Mouse (Mus musculus): ENCODE measurements at regions not wholly inside any gene's neighbourhood (a gene's known extent, or its start where the extent isn't known, plus 50 kb on each side); places are given as distances from the start of the nearest gene placed in this dataset.

DNA sequence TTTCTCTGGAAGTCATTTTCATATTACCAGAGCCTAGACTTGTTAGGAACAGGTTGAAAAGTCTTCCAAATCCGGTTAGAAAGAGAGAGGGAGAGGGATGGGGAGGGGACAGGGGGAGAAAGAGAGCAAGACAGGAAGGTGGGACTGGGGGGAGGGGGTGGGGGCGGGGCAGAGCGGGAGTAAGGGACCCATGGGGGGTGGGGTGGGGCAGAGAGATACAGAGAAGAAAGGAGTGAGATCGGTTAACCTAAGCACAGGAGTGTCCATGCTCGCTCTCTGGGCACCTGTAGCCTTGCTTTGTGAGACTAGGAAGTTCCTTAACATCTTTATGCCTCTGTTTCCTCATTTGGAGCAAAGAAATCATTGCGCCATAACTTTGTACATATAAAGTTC, 56.8 kb upstream of the Foxo1 start:
- H3K27ac ChIP-seq (replicated peaks in 1 of 2; ENCODE audit: control insufficient read depth in 1 of 2, insufficient read depth in 1 of 2, low read depth in 2 of 2, low read length in 2 of 2), result no peak overlapping the region
- no peaks in the 10 kb centered on the region for H3K36me3 ChIP-seq (ENCODE audit: control insufficient read depth, insufficient read depth, low read length)
- no peak for ATAC-seq (ENCODE audit: insufficient number of reproducible peaks, insufficient read depth, low FRiP score, low read depth)
- H3K9me3 ChIP-seq (ENCODE audit: control insufficient read depth, low read length), result no peaks in the 10 kb centered on the region
- peak overlapping the region in 1 of 2 experiments; percentile 13; a peak in 1 of 4 replicates for H3K4me3 ChIP-seq (ENCODE audit: control insufficient read depth in 1 of 2, insufficient read depth in 1 of 2, low read depth in 1 of 2, low read length in 2 of 2)
- H3K9ac ChIP-seq (ENCODE audit: low read length), result peak overlapping the region; percentile 31; the same call in 1 of the 2 replicates
- peaks cover 4 to 5% of the 10 kb centered on the region in 2 experiments; a peak in 2 of 4 replicates for H3K4me1 ChIP-seq (ENCODE audit: control insufficient read depth in 2 of 2, insufficient read depth in 2 of 2, low read length in 2 of 2)
- no peaks in the 10 kb centered on the region; the same call in 1 of the 2 replicates for H3K27me3 ChIP-seq (ENCODE audit: control insufficient read depth, insufficient read depth, low read length)
- H3K4me2 ChIP-seq (ENCODE audit: low read length), result peak overlapping the region; percentile 54
- 22% methylated on average over 6 of the region's 6 CpGs for WGBS

- WGBS, result 92% methylated on average over 7 of the region's 7 CpGs
- Histone ChIP-seq H3K36me3 (ENCODE audit: control insufficient read depth, insufficient read depth, low read length) (no peaks in the 10 kb centered on the region), H3K4me2 (ENCODE audit: low read length) (no peak overlapping the region), H3K9ac (ENCODE audit: low read length) (no peak overlapping the region), H3K4me3 (ENCODE audit: control insufficient read depth in 1 of 2, insufficient read depth in 1 of 2, low read depth in 1 of 2, low read length in 2 of 2) (no peak overlapping the region), H3K9me3 (ENCODE audit: control insufficient read depth, low read length) (no peaks in the 10 kb centered on the region), H3K4me1 (ENCODE audit: control insufficient read depth in 2 of 2, insufficient read depth in 2 of 2, low read length in 2 of 2) (peaks cover 7 to 15% of the 10 kb centered on the region in 2 experiments; a peak in 3 of 4 replicates), H3K27me3 (ENCODE audit: control insufficient read depth, insufficient read depth, low read length) (no peaks in the 10 kb centered on the region; the same call in 1 of the 2 replicates), H3K27ac (replicated peaks in 1 of 2; ENCODE audit: control insufficient read depth in 1 of 2, insufficient read depth in 1 of 2, low read depth in 2 of 2, low read length in 2 of 2) (no peak overlapping the region)
- ATAC-seq (ENCODE audit: insufficient number of reproducible peaks, insufficient read depth, low FRiP score, low read depth), result no peak
These were observed 54.0 kb upstream of the Foxo1 start for GRCm38 (mm10) chr3:52214114-52214513.

- Histone ChIP-seq H3K27me3 (ENCODE audit: control insufficient read depth, insufficient read depth, low read length) (no peaks in the 10 kb centered on the region; the same call in 1 of the 2 replicates), H3K9ac (ENCODE audit: low read length) (no peak overlapping the region), H3K27ac (replicated peaks in 1 of 2; ENCODE audit: control insufficient read depth in 1 of 2, insufficient read depth in 1 of 2, low read depth in 2 of 2, low read length in 2 of 2) (no peak overlapping the region), H3K4me3 (ENCODE audit: control insufficient read depth in 1 of 2, insufficient read depth in 1 of 2, low read depth in 1 of 2, low read length in 2 of 2) (no peak overlapping the region), H3K4me2 (ENCODE audit: low read length) (no peak overlapping the region), H3K9me3 (ENCODE audit: control insufficient read depth, low read length) (no peaks in the 10 kb centered on the region), H3K4me1 (ENCODE audit: control insufficient read depth in 2 of 2, insufficient read depth in 2 of 2, low read length in 2 of 2) (peaks cover 9 to 20% of the 10 kb centered on the region in 2 experiments), H3K36me3 (ENCODE audit: control insufficient read depth, insufficient read depth, low read length) (no peaks in the 10 kb centered on the region)
- no peak for ATAC-seq (ENCODE audit: insufficient number of reproducible peaks, insufficient read depth, low FRiP score, low read depth)
- WGBS, result 85% methylated on average over 9 of the region's 9 CpGs
These were observed 53.1 kb upstream of the Foxo1 start for GRCm38 (mm10) chr3:52215083-52215482.
